Mouse (Mus musculus) right cerebral cortex, postnatal 14 days (tissue): Measurements from ENCODE around the gene Gm49378.

Experiments
- DNase-seq: peaks from one replicate; pipeline ENCODE4 v3.0.0; 2022

Gm49378 gene

DNA sequence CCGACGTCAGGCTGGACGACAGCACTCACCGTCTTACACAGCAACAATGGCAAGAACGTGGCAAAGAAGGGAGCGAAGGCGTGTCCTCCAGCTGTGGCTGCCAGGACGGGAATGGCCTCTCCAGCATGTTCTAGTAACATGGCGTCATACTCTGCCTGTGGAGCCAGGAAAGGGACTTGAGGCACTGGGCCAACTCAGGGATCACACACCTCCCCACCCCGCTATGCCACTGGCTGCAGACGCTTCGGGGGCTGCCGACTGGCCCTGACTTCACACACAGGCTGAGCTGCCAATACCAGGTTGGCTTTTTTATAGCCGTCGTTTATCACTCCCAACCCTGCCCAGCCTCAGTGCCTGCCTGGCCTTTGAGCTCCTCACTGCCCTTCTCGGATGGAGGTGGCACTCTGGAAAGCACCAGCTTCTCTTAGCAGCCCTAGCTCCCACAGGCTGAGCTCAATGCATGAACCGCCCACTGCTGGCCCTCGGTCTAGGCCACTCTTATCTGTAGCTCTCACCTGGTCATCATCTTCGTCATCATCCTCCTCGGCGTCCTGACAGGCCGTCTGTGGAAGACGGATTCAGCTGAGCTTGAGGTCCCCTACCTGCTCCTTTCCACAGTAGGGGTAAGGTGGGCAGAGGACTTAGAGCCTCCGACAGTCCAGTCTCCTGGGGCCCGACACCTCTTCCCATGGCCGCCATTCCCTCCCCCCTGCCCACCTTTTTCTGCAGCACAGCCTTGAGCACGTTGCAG lies 9.4 kb downstream of the Gm49378 start:
- DNase-seq: no peak

DNA sequence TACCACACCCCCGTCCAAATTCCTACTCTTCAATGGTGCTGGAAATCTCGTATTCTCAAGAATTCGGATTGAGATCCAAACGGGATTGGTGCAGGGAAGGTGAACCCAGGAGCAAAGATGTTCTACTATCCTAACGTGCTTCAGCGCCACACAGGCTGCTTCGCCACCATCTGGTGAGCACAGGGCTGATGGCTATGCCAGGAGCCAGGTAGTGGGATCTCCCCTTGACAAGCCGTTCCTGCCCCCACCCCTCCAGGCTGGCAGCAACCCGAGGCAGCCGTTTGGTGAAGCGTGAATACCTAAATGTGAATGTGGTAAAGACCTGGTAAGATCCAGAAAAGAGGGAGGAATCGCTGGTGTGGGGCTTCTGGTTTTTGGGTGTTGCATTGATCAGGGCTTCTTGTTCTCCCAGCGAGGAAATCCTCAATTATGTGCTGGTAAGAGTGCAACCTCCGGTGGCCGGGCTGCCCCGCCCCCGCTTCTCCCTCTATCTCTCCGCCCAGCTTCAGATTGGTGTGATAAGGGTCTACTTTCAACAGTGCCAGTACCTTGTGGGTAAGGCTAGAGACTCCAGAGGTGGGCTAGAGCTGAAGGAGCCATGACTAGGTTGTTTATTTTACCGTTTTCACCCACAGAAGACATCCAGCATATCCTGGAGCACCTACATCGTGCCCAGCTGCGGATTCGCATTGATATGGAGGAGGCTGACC lies 19.1 kb downstream of the Gm49378 start:
- no peak for DNase-seq

DNA sequence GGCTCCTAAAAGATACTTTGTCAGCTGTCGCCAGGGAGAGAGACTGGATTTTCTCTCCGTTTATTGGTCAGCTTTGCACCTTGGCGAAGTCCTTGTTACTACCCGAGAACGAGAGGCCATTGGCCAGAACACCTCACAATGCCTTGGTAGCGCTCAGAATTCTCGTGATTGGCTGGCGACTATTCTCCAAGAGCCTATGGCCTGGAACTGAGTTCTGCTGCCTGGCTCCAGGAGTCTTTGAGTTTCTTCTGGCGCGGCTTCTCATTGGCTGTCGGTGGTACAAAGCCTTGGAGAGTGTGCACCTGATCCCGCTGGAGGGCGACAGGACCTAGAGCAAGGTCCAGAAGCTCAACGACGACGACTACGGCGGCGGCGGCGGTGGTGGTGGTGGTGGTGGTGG lies 19.9 kb downstream of the Gm49378 start, which contains the start of gene Rec8:
TSS of gene Rec8 (plus strand) at position 216 of the 400 bp plus-strand sequence.
- no peak for DNase-seq

DNA sequence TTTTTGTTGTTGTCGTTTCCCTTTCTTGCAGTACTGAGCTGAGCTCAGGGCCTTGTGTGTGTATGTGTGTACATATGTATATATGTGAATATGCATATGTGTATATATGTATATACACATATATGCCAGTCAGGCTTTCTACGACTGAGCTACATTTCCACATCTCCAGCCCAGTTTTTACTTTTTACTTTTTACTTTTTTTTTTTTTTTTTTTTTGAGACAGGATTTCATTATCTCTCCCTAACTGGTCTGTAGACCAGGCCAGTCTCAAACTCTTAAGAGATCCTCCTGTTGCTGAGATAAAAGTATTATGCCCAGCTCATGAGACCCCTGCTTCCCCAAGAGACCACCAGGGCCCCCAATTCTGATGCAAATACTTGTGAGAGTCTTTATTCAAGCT lies 20.9 kb downstream of the Gm49378 start:
- DNase-seq: no peak

DNA sequence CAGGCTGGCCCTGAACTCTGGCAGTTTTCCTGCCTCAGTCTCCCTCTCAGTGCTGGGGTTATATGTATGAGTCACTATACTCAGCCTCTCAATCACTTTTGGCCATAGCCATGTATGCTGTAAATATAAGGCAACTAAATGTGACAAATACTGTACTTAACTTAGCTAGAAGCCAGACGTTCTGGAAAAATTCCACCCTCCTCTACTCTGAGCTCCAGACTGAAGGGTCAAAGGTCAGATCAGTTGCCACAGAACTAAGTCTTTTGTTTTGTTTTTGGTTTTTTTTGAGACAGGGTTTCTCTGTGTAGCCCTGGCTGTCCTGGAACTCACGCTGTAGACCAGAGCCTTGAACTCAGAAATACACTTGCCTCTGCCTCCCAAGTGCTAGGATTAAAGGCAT lies 21.8 kb downstream of the Gm49378 start:
- no peak for DNase-seq

DNA sequence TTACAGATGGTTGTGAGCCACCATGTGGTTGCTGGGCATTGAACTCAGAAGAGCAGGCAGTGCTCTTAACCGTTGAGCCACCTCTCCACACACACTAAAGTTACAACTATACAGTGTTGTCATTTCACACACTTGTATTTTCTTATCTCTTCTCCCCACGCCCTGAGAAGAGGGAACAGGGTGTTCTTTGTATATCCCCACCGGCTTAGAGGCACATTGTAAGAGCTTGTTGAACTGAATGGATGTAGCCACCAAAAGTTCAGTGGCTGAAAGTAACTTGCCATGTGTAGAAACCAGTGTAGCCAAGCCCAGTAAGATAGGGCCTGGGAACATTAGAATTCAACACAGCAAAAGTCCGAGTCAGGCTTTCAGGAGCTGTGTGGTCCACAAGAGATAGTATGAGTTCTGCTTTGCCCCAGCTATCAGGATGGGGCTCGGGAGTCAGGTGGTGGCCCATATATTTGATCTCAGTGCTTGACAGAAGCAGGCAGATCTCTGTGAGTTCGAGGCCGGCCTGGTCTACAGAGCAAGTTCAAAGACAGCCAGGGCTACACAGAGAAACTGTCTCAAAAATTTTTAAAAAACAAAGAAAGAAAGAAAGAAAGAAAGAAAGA lies 23.0 kb downstream of the Gm49378 start:
- no peak for DNase-seq

DNA sequence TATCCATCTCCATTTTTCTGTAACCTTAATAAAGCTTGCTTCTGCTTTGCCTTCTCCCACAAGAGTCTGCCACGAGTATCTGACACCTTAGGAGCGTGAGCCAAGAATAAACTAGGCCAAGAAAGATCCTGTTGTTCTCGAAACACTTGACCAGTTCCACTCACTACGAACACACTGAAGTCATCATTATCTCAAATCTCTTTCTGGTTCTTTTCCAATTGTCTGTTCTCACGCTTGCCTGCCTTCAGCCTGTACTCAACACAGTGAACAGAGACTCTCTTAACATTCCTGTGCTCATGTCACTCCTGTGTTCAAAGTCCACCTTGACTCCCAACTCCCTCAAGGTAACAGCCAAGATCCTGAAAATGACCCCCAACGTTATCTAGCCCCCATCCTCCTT lies 24.3 kb downstream of the Gm49378 start:
- no peak for DNase-seq

DNA sequence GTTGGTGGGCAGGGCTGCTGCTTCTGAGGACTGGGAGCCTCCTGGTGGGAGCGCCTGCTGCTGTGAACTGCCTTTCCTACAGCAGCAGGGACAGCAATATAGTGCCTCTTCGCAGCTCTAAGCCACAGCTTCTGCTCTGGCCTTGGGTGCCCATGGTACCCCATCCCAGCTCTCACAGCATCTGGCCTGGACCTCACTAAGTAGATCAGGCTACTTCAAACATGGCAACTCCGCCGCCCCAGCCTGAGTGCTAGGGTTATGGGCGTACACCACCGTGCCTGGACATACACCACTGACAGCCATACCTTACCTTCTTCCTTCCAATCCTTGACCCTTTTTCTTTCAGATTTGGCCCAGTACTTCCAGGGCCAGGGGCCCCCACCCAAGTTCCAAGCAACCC lies 29.4 kb downstream of the Gm49378 start:
- DNase-seq: no peak

DNA sequence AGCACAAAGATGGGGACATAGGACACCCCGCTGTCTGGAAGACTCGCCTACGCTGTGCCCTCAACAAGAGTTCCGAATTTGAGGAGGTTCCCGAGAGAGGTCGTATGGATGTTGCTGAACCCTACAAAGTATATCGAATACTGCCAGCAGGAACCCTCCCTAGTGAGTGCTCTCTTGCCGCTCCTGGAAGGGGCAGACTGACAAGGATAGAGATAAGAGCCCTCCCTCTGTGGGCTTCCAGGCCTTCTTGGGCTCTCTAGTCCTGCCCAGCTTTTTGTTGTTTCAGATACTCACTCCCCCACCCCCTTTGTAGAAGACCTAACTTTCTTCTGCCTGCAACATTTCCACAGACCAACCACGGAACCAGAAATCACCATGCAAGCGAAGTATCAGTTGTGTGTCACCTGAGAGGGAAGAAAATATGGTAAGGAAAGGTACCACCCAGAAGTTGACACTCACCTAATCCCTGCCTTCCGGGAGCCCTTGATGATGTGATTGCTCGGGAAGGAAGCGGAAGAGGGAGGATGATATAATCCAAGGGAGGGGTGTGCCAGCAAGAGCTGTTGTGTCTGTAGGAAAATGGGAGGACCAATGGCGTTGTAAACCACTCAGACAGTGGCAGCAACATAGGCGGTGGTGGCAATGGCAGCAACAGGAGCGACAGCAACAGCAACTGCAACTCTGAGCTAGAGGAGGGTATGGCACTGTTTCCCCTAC lies 31.8 kb downstream of the Gm49378 start:
- no peak for DNase-seq

DNA sequence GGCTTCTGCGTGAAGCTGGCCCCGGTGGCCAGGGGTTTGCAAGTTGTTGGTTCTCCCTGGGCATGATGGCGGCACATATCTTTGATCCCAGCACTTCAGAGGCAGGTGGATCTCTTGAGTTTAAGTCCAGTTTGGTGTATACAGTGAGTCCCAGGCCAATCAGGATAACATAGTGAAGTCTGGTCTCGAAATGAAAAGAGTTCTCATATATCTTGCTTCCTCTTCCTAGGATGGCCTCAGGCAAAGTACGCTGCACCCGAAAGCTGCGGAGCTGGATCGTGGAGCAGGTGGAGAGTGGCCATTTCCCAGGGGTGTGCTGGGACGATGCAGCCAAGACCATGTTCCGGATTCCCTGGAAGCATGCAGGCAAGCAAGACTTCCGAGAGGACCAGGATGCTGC lies 32.9 kb downstream of the Gm49378 start:
- DNase-seq: no peak

DNA sequence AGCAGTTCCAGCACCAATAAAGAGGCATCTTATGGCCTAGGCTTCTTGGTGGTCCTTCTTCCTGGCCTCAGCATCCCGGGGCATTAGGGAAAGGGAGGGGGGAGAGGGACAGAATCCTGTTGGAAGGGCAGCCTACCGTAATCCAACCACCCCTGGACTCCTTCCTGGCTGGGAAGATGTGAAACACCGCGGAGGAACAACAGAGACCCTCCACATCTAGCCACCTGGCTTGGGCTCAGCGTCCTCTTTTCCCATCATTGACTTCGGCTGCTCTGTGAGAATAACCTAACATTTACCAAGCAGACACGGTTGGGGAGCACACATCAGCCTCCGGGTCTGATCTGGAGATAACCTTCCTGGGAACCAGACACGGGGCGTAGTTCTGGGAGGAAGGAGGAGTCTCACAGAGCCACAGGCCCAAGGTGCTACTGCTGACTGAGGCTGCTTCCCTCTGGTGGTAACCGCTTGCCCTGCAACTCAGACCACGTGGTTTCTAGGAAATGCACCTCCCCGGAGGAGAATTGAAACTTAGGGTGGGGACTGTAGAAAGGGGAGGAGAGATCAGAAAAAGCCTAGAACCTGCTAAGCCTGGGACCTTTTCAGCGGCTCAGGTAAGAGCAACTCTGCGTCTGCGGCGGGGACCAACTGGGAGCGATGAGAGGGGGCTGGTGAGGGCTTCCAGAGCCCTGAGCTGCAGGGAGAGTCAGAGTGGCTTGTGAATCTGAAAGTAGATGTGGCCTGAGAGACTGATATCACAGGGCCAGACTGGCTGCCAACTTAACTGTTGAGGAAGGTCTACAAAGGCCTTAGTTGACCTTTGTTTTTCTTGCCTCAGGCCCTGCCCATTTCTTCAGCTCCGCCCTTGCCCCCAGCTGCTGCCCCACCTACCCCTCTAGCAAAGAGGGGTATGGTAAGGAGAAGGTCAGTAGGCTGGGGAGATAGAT lies 33.8 kb downstream of the Gm49378 start:
- peak; percentile 84 for DNase-seq

DNA sequence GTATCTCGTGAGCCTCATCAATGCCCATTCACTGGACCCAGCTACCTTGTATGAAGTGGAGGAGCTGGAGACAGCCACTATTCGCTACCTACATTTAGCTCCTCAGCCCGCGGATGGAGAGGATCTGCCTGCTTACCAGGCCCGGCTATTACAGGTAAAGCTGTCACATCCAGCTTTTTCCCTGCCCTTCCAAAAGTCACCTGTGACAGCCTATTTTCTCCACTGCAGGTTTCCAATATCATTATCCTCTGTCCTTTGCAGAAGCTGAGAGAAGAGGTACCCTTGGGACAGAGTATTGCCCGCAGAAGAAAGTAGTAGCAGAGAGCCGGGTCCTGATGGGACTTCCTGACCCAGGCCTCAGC lies 34.4 kb downstream of the Gm49378 start, which contains the start of gene Irf9:
TSS of gene Irf9 (plus strand) at position 301 of the 362 bp plus-strand sequence.
- DNase-seq: no peak

DNA sequence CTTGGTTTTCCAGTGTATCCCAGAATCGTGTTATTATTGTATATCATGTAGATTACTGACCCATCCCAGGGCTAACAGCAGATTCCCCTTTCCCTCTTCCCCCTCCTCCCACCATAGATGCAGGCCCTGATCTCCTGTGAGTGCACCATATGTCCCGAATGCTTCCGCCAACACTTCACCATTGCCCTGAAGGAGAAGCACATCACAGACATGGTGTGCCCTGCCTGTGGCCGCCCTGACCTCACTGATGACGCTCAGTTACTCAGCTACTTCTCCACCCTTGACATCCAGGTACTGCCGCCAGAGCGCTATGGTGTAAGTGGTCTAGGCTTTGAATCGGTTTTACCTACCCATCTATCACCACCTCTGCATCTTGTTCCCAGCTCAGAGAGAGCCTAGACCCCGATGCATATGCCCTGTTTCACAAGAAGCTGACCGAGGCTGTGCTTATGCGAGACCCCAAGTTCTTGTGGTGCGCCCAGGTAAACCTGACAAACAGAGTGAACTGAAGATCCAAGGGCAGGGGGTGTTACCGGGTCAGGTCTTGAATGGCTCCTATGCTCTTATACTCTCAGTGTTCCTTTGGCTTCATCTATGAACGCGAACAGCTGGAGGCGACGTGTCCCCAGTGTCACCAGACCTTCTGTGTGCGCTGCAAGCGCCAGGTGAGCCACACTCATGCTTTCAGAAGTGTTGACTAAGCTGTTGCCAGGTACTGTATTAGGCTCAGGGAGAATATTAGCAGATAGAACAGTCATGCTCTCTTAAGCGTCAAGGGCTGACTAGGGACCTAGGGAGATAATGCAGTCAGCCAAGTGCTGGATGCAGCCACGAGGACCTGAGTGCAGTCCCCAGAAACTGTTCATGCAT lies 38.9 kb downstream of the Gm49378 start:
- DNase-seq: no peak

DNA sequence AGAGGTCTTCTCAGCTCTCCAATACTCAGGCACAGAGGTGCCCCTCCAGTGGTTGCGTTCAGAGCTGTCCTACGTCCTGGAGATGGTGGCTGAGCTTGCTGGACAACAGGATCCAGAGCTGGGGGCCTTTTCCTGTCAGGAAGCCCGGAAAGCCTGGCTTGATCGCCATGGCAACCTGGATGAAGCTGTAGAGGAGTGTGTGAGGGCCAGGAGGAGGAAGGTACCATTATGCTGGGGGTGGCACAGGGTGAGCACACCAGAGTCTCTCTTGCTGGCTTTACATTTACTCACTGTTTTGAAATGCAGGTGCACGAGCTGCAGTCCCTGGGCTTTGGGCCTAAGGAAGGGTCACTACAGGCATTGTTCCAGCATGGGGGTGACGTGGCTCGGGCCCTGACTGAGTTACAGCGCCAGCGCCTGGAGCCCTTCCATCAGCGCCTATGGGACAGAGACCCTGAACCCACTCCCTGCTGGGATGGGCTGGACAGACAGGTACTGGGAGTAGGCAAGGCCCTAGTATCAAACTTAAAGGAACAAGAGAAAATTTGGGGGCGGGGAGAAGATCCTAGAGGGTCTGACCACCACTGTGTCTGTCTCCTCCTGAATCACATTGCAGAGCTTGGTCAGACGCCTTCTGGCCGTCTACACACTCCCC lies 41.5 kb downstream of the Gm49378 start:
- DNase-seq: peak; percentile 48

DNA sequence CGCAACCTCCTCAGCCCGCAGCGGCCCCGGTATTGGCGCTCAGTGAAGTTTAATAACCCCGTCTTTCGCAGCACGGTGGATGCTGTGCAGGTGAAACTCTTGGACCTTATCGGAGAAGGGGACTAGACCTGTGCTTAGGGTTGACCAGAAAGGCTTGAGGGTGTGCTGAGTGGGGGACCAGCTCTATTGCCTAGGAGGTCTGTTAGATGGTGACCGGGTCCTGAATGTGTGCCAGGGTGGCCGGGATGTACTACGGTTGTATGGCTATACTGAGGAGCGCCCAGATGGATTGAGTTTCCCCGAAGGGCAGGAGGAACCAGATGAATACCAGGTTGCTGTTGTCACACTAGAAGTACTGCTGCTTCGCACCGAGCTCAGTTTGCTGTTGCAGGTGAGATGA lies 45.5 kb downstream of the Gm49378 start:
- DNase-seq: no peak

DNA sequence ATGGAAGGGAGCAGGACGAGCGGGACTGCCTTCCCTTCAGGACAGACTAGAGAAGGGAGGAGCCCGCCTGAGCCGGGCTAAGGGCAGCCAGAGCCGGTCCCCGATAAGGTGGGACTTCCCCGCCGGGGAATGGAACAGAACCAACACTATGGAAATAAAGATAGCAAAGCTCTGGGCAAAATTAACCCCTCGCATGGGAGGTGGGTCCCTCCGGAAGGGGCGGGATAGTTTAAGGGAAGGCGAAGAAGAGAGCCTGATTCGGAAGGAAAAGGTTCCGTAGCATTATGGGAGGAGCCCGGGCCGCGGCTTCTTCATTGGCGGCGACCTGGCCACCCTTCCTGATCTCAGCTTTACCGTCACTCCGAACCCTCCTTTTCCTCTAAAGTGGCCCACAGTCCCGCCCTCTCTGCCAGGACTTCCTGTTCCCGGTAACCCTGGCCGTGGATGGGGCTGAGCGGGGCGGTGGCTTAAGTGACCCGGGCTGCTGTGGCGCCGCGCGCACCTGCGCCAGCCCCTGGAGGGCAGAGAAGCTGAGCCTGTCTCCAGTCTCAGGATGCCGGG lies 46.3 kb downstream of the Gm49378 start, which contains the start of gene Rnf31:
TSS of gene Rnf31 (plus strand) at position 378 of the 561 bp plus-strand sequence.
- DNase-seq: peak; percentile 90

DNA sequence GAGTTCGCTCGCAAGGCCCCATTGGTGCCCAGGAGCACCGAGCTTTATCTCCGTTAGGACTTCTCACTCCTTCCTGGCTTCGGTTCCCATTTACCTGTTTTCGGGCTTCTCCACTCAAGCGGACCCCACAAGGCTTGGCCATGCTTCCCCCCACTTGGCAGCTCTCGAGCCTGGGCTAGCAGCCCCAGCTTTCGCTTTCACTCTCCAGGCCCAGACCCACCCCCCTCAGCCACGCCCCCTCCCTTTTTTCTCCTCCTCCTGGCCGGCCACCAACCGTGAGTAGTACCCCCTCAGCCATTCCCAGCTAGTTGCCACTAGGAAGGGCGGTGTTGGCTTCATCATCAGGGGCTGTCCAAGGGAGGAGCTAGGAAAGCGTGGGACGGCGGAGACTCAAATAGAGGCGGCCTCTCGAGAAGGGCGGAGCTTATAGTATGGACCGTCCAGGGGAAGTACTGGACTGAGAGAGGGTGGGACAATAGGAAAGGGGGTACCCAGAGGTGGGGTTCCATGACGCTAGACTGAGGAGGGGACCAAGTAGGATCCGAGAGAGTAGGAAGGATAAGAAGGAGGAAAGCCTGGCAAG lies 46.9 kb downstream of the Gm49378 start, which contains the start of gene Psme2:
TSS of gene Psme2 (minus strand) at position 366 of the 583 bp plus-strand sequence.
- DNase-seq: peak; percentile 87

DNA sequence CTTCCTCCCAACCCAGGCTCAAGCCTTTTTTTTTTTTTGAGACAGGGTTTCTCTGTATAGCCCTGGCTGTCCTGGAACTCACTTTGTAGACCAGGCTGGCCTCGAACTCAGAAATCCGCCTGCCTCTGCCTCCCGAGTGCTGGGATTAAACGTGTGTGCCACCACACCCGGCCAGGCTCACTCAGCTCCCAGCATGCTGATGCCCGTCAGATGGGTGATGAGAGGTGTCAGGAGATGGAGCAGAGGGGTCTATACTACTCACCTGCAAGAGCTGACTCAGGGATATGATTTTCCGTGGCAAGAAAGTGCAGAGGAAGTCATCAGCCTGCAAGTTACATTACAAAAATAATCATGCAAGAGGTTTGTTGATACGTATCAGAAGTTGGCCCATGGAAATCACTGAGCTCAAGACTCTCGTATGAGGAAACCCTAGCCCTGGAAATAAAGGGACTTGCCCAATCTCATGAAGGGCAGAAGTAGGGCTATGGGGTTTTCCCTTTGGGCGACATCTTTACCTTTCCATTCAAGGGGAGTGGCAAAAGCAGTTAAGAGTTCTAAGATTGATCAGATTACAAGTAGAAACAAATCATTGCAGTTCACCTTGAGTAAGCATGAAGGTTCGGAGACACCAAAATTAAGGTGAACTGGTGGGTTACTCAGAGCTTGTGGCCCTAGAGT lies 47.8 kb downstream of the Gm49378 start:
- no peak for DNase-seq

DNA sequence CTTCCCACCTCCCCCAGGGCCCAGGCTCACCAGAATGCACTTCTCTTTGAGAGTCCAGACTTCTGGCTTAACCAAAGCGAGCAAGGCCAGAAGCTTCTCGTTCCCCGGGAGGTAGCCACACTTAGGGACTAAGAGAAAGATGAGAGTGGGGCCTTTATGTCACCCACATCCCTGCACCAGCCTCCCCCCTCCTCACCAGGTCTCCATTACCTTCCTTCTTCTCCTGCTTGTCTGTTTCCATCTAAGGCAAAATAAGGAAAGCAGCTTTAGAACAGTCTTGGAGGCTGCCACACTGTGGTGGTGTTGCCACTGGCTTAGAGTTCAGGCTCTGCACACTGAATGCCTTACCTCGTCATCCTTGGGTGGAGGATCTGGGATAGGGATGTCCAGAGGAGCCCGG lies 48.4 kb downstream of the Gm49378 start:
- no peak for DNase-seq
